Mouse (Mus musculus) midbrain, postnatal 0 days (tissue): ENCODE measurements around the gene Zfp638. TPM values are rescaled to one million over a fixed set of nuclear protein-coding genes. Genes with fewer than 3 reads are reported as not detected.
"Not testable (repeated sequence)": the region's sequence is repeated elsewhere in the genome, so short reads cannot be mapped to it uniquely, and the experiment has no call there.

Experiments
- ATAC-seq: fragments of 200-750 bp; cut with Nextera tagmentation; 2 replicates; pipeline ENCODE4 v1.8.0; 2017; ENCODE audit warnings: moderate number of reproducible peaks, mild to moderate bottlenecking, moderate TSS enrichment, moderate library complexity; ENCODE audit not compliant: low FRiP score
- DNase-seq: peaks from one replicate; pipeline ENCODE4 v3.0.0-alpha.2; 2015; ENCODE audit warnings: low spot score
- H3K27ac ChIP-seq: fragments of 300-500 bp; sonication (generic); 2 replicates; pipeline ENCODE4 v1.5.1; 2014; ENCODE audit warnings: low read depth, mild to moderate bottlenecking, low read length, mixed read lengths
- H3K27me3 ChIP-seq: fragments of 300-500 bp; sonication (generic); 2 replicates; pipeline ENCODE4 v1.6.1; 2014; ENCODE audit warnings: low read length, control low read depth, mixed read lengths; ENCODE audit not compliant: insufficient read depth
- H3K36me3 ChIP-seq: fragments of 300-500 bp; sonication (generic); 2 replicates; pipeline ENCODE4 v1.6.1; 2014; ENCODE audit warnings: low read length, control low read depth, mixed read lengths; ENCODE audit not compliant: insufficient read depth
- H3K4me1 ChIP-seq: fragments of 300-500 bp; sonication (generic); 2 replicates; pipeline ENCODE4 v1.6.1; 2014; ENCODE audit warnings: mild to moderate bottlenecking, control low read depth, antibody characterized with exemption, low read length, mixed read lengths; ENCODE audit not compliant: insufficient read depth
- H3K4me2 ChIP-seq: fragments of 300-500 bp; sonication (generic); 2 replicates; pipeline ENCODE4 v1.6.1; 2014; ENCODE audit warnings: low read depth, mild to moderate bottlenecking, low read length, mixed read lengths; ENCODE audit not compliant: poor library complexity, severe bottlenecking
- H3K4me3 ChIP-seq: fragments of 300-500 bp; sonication (generic); 2 replicates; pipeline ENCODE4 v1.5.1; 2014; ENCODE audit warnings: low read depth, mild to moderate bottlenecking, low read length, moderate library complexity
- H3K9ac ChIP-seq: fragments of 300-500 bp; sonication (generic); replicated peaks from 2 replicates; pipeline ENCODE4 v1.6.1; 2014; ENCODE audit warnings: mild to moderate bottlenecking, low read length, moderate library complexity, mixed read lengths; ENCODE audit not compliant: poor library complexity, severe bottlenecking
- H3K9me3 ChIP-seq: fragments of 300-500 bp; sonication (generic); 2 replicates; pipeline ENCODE4 v1.6.1; 2016; ENCODE audit warnings: low read length, control low read depth
- CTCF ChIP-seq: IDR thresholded peaks from 2 replicates; pipeline ENCODE4 v1.5.1; 2016; ENCODE audit warnings: antibody characterized with exemption, mild to moderate bottlenecking
- WGBS: fragments of 180-500 bp; shearing (Covaris S2); extraction: QIAGEN DNeasy Blood & Tissue Kit; methylation state at CpG from one replicate; pipeline ENCODE4 v1.1.7; 2014; 5-methylcytosine and 5-hydroxymethylcytosine counted together
- polyA plus RNA-seq: library from polyadenylated mRNA; unstranded; fragments of >200 nt; fragmentation: Nextera tagmentation; extraction: Ambion mirVana; gene quantifications from 2 replicates; pipeline ENCODE4 v1.2.1, GENCODE M21; 2015
- total RNA-seq: library from RNA; depleted of rRNA; stranded (reverse); fragments of >200 nt; gene quantifications from 2 replicates; pipeline ENCODE4 v1.2.3, GENCODE M21; 2014

The Zfp638 gene
- total and polyA plus RNA-seq, 2 experiments from 2014 or later: 53.8 to 107 TPM

DNA sequence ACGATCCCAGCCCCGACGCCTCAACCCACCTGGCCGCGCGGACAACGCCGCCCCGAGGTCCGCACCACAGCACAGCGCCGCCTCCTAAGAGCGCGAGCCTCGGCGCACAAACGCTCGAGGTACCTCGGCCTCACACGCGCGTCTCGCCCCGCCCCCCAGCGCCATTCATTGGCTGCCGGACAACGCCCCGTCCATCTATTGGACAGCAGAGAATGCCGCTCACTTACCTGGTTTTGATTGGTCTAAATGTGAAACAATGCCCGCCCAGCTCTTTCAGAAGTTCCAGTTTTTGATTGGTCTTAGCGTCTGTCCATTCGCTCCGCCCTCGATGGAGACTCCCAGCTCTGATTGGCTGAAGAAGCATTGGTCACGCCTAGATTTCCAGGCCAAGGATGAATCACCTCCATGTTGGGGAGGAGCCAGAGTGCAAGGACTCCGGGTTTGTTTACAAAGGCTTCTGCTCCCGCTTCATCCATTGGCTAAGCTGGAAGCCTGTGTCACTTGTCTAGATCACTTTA lies 35.2 kb upstream of the Zfp638 start, which contains the start of gene Paip2b:
TSS of gene Paip2b (minus strand) at position 136 of the 518 bp plus-strand sequence.
- H3K9ac ChIP-seq: peak within 1 kb of the TSS; percentile 75
- DNase-seq (peak; percentile 100), ATAC-seq (peak; percentile 99)
- H3K36me3 ChIP-seq: no peaks in the 10 kb centered on the region
- WGBS: under 1% methylated on average over 33 of the region's 37 CpGs
- H3K4me2 ChIP-seq: peak within 1 kb of the TSS; percentile 72
- no peaks in the 10 kb centered on the region; the same call in 1 of the 2 replicates for H3K4me1 ChIP-seq
- H3K9me3 ChIP-seq: no peaks in the 10 kb centered on the region
- peak within 1 kb of the TSS; percentile 87 for H3K27ac ChIP-seq
- H3K27me3 ChIP-seq: no peaks in the 10 kb centered on the region
- TF ChIP-seq CTCF: peak; percentile 26; the same call in 1 of the 2 replicates
- H3K4me3 ChIP-seq: peak within 1 kb of the TSS; percentile 70

DNA sequence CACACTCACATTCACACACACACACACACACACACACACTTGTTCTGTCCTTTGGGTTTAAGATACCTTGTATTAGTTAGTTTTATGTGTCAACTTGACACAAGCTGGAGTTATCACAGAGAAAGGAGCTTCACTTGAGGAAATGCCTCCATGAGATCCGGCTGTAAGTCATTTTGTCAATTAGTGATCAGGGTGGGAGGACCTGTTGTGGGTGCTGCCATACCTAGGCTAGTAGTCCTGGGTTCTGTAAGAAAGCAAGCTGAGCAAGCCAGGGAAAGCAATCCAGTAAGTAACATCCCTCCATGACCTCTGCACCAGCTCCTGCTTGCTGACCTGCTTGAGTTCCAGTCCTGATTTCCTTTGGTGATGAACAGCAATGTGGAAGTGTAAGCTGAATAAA lies 34.5 kb upstream of the Zfp638 start:
- not testable (repeated sequence) for H3K4me1 ChIP-seq, H3K27me3 ChIP-seq, H3K36me3 ChIP-seq, H3K9me3 ChIP-seq, H3K9ac ChIP-seq, ATAC-seq, DNase-seq, H3K27ac ChIP-seq
- peak overlapping the region; percentile 26; the same call in 1 of the 2 replicates for H3K4me3 ChIP-seq
- peak overlapping the region; percentile 40 for H3K4me2 ChIP-seq
- WGBS: 77% methylated on average over 1 of the region's 1 CpGs

DNA sequence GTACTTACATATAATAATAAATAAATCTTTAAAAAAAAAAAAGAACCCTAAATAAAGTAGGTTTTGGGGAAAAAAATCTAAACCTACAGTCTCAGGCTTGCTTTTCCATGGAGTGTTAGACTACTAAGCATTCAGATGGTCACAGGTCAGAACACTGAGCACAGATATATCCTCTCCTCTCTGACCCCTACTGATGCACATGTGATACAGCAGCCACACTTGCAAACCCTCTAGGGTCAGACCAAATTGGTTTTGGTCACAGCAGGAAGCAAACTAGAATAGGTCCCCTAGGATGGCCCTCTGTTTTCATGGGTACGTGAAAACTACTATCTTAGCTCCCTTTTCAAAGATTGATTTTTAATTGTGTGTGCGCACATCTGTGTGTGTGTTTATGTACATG lies 30.1 kb upstream of the Zfp638 start:
- Histone ChIP-seq H3K9me3 (no peaks in the 10 kb centered on the region), H3K27ac (no peak overlapping the region), H3K27me3 (no peaks in the 10 kb centered on the region), H3K4me1 (no peaks in the 10 kb centered on the region), H3K4me2 (no peak overlapping the region), H3K4me3 (no peak overlapping the region), H3K9ac (no peak overlapping the region), H3K36me3 (no peaks in the 10 kb centered on the region)
- DNase-seq (no peak), ATAC-seq (no peak)
- WGBS: 84% methylated on average over 2 of the region's 2 CpGs
- TF ChIP-seq CTCF: no peak

DNA sequence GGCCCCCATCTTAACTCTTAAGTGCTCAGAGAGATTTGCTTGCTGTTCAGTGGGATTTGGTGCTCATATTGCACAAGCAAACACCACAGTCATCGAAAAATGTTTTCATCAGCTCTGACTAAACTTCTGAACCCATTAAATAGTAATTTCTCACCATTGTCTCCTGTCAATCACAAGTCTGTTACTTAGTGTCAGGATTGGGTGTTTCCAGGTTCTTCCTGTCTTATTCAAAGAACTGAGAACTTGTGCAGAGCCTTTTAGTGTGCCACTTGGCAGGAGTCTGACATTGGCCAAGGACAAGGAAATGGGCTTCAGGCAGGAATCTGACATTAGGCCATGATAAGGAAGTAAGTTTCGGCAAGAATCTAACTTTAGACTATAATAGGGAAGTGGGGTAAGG lies 28.9 kb upstream of the Zfp638 start:
- Histone ChIP-seq H3K27me3 (no peaks in the 10 kb centered on the region), H3K4me1 (no peaks in the 10 kb centered on the region), H3K27ac (no peak overlapping the region), H3K4me2 (no peak overlapping the region), H3K36me3 (no peaks in the 10 kb centered on the region), H3K9ac (no peak overlapping the region), H3K4me3 (no peak overlapping the region), H3K9me3 (no peaks in the 10 kb centered on the region)
- TF ChIP-seq CTCF: no peak
- ATAC-seq (no peak), DNase-seq (no peak)
- WGBS: 91% methylated on average over 2 of the region's 2 CpGs

DNA sequence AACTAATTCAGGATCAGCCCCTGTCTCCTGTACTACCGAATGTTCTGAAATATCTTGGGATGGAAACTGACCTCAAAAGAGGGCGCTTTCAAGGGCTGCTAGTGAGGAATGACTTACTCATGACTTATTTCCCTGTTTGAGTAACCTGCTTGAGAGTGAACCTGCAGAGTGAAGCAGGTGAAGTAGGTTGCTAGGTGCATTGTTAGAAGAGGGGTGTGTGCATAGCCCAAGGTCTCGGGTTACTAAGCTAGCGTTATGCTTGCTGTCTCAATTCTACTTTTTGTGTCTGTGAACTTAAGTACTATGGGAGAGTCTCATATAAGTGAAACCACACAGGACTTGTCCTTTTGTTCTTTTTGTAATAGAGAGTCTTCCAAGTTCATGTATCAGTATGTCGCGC lies 26.8 kb upstream of the Zfp638 start:
- DNase-seq (no peak), ATAC-seq (no peak)
- TF ChIP-seq CTCF: no peak
- no peak overlapping the region for H3K4me2 ChIP-seq
- H3K27ac ChIP-seq: no peak overlapping the region
- 87% methylated on average over 6 of the region's 6 CpGs for WGBS
- H3K27me3 ChIP-seq: no peaks in the 10 kb centered on the region
- H3K9ac ChIP-seq: no peak overlapping the region
- no peak overlapping the region for H3K4me3 ChIP-seq
- H3K9me3 ChIP-seq: no peaks in the 10 kb centered on the region
- no peaks in the 10 kb centered on the region for H3K4me1 ChIP-seq
- H3K36me3 ChIP-seq: no peaks in the 10 kb centered on the region

DNA sequence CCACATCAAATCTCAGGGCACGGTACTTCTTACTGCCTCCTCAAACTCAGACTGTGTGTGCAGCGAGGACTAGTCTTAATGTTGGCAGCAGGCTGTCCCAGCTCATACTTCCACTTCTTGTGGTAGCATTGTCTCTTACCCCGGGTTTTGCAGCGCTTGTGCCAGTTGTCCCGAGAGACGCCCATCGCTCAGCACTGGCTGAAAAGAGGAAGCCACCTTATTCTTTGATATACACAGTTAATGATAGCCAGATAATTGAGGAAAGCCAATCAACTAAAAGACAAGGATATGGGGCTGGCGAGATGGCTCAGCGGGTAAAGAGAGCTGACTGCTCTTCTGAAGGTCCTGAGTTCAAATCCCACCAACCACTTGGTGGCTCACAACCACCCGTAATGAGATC lies 22.0 kb upstream of the Zfp638 start:
- no peak for ATAC-seq
- no peak overlapping the region for H3K4me3 ChIP-seq
- H3K4me1 ChIP-seq: no peaks in the 10 kb centered on the region
- 92% methylated on average over 10 of the region's 10 CpGs for WGBS
- H3K4me2 ChIP-seq: no peak overlapping the region
- no peak overlapping the region for H3K27ac ChIP-seq
- no peak for TF ChIP-seq CTCF
- no peak for DNase-seq
- H3K9me3 ChIP-seq: no peaks in the 10 kb centered on the region
- no peaks in the 10 kb centered on the region for H3K27me3 ChIP-seq
- no peaks in the 10 kb centered on the region for H3K36me3 ChIP-seq
- no peak overlapping the region for H3K9ac ChIP-seq
